Mouse (Mus musculus): ENCODE results near the gene Gal3st1.
"Not testable (repeated sequence)": the region's sequence is repeated elsewhere in the genome, so short reads cannot be mapped to it uniquely, and the experiment has no call there.

The Gal3st1 gene

GRCm38 (mm10) chr11:3983291-3983862 lies at the start of gene Gal3st1:
Gene Gal3st1 (plus strand): TSS chr11:3983636.
- DNase-seq (ENCODE audit: low read depth in 1 of 2, low spot score in 2 of 2): no peak

- no peak for DNase-seq (ENCODE audit: low read depth in 1 of 2, low spot score in 2 of 2)
Measured at GRCm38 (mm10) chr11:3933756-3934285, 49.6 kb upstream of the Gal3st1 start.

GRCm38 (mm10) chr11:3935135-3935534 lies 48.3 kb upstream of the Gal3st1 start:
- no peak for DNase-seq (ENCODE audit: low read depth in 1 of 2, low spot score in 2 of 2)

DNA sequence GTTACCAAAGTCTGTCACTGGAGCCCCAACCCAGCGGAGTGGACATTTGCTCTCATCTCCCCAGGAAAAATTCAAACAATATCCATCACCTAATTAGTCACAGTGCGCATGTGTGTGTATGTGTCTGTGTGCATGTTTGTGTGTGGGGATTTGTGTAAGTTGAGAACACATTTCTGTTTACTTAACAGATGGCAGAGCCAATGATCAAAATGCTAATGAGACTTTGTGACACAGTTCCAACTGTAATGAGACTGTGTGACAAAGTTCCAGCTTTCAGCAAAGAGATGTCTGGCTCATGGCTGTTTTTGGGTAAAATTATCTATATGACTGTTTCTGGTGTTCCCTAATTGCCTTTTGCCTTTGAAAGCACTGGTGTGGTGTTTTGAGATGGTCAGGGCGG lies 47.1 kb upstream of the Gal3st1 start:
- no peak for DNase-seq (ENCODE audit: low read depth in 1 of 2, low spot score in 2 of 2)

- no peak for DNase-seq (ENCODE audit: low read depth in 1 of 2, low spot score in 2 of 2)
Measured at GRCm38 (mm10) chr11:3937321-3937874, 46.0 kb upstream of the Gal3st1 start.

GRCm38 (mm10) chr11:3941371-3941770 lies 42.1 kb upstream of the Gal3st1 start:
- no peak for DNase-seq (ENCODE audit: low read depth in 1 of 2, low spot score in 2 of 2)

GRCm38 (mm10) chr11:3946386-3946785 lies 37.0 kb upstream of the Gal3st1 start:
- DNase-seq (ENCODE audit: low read depth in 1 of 2, low spot score in 2 of 2): no peak

GRCm38 (mm10) chr11:3954876-3955275 lies 28.6 kb upstream of the Gal3st1 start:
- not testable (repeated sequence) for DNase-seq (ENCODE audit: low read depth in 1 of 2, low spot score in 2 of 2)

DNA sequence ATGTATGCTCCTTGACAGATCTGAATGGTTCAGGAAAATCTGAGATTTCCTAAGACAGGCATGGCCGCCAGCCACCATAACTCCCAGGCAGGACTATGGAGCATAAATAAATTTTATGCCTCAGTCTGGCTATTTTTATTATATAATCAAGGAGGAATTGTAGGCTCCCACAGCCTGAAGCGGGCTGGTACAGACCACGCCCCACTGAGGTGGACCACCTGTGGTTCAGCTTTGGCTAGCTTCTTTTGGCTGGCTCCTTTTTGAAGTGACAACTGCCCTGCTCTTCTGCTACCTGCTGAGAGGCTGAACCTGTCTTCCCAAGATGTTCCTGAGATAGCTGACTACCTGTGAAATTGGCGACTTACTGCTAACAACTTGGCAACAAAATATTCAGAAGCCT lies 28.1 kb upstream of the Gal3st1 start:
- DNase-seq (ENCODE audit: low read depth in 1 of 2, low spot score in 2 of 2): not testable (repeated sequence)

GRCm38 (mm10) chr11:3960901-3961300 lies 22.5 kb upstream of the Gal3st1 start:
- no peak for DNase-seq (ENCODE audit: low read depth in 1 of 2, low spot score in 2 of 2)

- DNase-seq (ENCODE audit: low read depth in 1 of 2, low spot score in 2 of 2): no peak
Measured at GRCm38 (mm10) chr11:3961761-3962160, 21.7 kb upstream of the Gal3st1 start.

GRCm38 (mm10) chr11:3963155-3963554 lies 20.3 kb upstream of the Gal3st1 start:
- DNase-seq (ENCODE audit: low read depth in 1 of 2, low spot score in 2 of 2): no peak

- peak; percentile 60 to 78 for DNase-seq (ENCODE audit: low read depth in 1 of 2, low spot score in 2 of 2)
Measured at GRCm38 (mm10) chr11:3963610-3964415, 19.6 kb upstream of the Gal3st1 start, which contains the start of gene Pes1. Gene Pes1 (plus strand): TSS chr11:3963975.

DNA sequence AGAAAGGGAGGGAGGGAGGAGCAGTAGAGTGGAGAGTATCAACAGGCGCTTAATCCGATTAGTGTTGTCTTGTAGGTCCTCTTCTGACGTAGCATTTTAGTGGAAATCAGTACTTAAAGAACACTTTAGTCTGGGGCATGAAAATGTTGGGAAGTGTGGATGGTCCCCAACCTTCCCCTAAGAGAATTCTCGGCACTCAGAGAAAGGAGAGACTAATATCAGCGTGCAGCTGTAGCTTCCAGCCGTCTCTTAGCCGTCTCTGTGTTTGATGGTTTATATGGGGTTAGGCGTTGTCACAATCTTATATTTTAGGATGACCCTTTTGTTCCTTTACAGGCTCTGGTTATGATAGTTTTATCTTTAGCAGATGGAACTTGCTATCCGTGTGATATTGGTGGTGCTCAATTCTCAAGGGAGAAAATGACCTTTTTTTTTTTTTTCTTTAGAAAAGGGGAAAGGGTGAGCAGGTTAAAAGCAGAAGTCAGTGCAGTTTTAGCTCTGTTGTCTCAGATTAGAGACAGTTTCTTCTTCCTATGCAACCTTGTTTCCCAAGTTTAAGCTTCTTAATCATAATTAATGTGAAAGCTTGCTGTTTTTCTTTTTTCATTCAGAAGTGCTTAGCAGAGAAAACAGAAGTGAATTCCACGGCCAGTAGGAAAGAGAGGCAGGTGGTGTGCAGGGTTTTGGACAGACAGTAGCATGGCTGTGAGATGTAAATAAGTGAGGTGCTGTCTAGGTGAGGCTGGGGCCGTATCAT lies 18.8 kb upstream of the Gal3st1 start:
- no peak for DNase-seq (ENCODE audit: low read depth in 1 of 2, low spot score in 2 of 2)

DNA sequence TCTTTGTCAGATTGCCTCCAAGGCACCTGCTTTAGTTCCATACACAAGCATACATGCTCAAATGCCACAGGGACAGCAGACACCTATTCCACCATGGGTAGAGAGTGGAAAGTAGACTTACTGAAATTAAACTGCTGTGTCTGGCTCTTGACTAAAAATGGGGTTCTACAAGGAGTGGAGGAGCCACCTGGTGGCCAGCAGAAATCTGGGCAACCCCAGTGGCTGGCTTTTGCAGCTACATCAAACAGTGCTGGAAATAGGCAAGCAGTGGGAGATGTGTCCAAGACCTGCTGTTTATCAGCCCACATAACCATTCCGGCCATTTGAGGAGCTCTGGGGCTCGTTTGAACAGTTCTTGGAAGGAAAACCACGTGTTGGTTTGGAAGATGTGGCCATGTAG lies 13.6 kb upstream of the Gal3st1 start:
- no peak for DNase-seq (ENCODE audit: low read depth in 1 of 2, low spot score in 2 of 2)

DNA sequence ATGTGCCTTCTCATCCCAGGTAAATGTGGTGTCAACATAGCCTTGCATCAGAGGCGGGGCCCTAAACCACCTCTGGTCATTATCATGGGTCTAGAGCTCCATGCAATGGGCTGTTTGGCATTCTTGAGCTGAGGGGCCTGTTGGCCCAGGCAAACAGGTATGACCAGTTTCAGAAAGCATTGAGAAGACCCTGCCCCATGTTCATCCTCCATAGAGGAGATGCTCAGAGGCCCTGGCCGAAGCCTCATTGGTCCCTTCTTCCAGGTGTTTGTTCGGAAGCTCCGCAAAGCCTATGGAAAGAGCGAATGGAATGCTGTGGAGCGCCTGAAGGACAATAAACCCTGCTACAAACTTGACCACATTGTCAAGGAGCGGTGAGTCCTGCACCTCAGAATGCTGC lies 13.1 kb upstream of the Gal3st1 start:
- DNase-seq (ENCODE audit: low read depth in 1 of 2, low spot score in 2 of 2): no peak

DNA sequence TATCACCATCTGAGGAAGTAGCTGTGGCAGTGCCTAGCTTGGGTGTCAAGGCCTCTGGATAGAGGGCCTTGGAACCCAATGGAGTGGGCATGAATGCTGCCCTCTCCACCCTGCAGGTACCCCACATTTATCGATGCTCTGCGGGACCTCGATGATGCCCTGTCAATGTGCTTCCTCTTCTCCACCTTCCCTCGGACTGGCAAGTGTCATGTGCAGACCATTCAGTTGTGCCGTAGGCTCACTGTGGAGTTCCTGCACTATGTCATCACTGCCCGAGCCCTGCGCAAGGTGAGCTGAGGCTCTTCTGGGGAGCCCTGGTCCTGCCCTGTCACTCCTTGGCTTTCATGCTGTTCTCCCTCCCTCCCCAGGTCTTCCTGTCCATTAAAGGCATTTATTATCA lies 10.4 kb upstream of the Gal3st1 start:
- DNase-seq (ENCODE audit: low read depth in 1 of 2, low spot score in 2 of 2): no peak

DNA sequence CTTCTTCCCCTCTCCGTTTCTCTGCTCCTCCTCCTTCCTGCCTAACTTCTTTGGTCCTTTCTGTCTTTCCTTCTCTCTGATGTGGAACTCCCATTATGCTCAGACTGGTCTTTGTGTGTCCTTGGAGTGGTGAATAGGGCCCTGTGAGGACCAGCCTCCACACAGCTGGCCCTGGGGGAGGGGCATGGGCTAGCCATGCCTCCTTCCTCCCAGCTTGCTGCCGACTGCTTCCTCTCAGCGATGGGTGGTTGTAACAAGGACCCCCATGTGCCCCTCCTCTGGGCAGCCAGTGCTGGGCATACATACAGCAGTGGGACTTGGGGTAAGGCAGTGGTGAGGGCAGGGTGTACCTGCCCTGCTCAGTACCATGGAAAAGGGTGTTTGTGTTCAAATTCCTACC lies 9.1 kb upstream of the Gal3st1 start:
- DNase-seq (ENCODE audit: low read depth in 1 of 2, low spot score in 2 of 2): no peak

GRCm38 (mm10) chr11:3976678-3977077 lies 6.8 kb upstream of the Gal3st1 start, which contains the start of gene 4930556J24Rik:
Gene 4930556J24Rik (minus strand): TSS chr11:3976778.
- no peak for DNase-seq (ENCODE audit: low read depth in 1 of 2, low spot score in 2 of 2)

- no peak for DNase-seq (ENCODE audit: low read depth in 1 of 2, low spot score in 2 of 2)
Measured at GRCm38 (mm10) chr11:3978421-3978820, 5.0 kb upstream of the Gal3st1 start.

DNA sequence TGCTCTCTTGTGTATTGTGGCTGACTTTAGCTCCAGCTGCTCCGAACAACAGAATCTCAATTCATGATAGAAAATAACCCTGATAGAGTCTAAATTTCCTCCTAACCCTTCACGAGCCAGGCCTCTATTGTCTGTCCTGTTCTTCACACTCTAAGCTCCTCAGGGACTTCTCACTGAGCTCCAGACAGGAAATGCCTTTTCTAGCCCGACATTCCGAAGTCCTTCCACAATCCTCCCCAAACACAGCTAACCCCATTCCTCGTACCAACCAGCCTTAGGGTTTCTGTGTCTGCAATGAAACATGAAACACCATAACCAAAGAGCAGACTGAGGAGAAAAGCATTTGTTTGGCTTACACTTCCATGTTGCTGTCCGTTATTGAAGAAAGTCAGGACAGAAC lies 1.9 kb upstream of the Gal3st1 start:
- no peak for DNase-seq (ENCODE audit: low read depth in 1 of 2, low spot score in 2 of 2)

All from monocyte, adult 2 months (primary cell).